Mouse (Mus musculus): Measurements from ENCODE around the gene Arhgap23. TPM values are rescaled to one million over a fixed set of nuclear protein-coding genes. Genes with fewer than 3 reads are reported as not detected.

Arhgap23 gene
- total RNA-seq, 2 experiments from 2014 or later, result 64.4 to 78.6 TPM

GRCm38 (mm10) chr11:97394146-97394545, 21.2 kb upstream of the Arhgap23 start:
- no peak for TF ChIP-seq CTCF (IDR thresholded peaks at IDR 0.05)
- intact Hi-C loops (cut with DNase I), result no loop called here
- peak; percentile 67 to 71 for DNase-seq (ENCODE audit: extremely low spot score in 1 of 2, low spot score in 2 of 2)
- Histone ChIP-seq H3K27ac (peak overlapping the region; percentile 61), H3K4me3 (no peak overlapping the region)

DNA sequence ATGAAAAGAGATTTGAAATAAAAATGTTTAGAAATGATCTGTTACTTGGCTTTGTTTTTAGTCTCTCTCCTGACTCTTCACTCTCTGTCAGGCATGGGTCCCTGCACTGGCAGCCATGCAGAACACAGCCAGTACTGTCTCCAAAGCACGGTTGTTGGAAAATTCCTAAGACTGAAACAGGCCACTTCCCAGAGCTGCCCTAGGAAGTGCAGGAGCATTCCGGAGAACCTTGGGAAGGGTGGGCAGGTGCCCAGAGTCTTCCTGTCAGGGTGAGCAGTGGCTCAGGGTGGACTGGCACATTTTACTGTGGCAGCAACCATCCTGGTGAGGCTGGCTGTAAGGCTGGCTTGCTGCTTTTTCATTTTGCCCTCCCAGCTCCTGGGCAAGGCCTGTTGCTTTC, 16.8 kb upstream of the Arhgap23 start:
- H3K27ac ChIP-seq, result no peak overlapping the region
- no peak for TF ChIP-seq CTCF (IDR thresholded peaks at IDR 0.05)
- no peak for DNase-seq (ENCODE audit: extremely low spot score in 1 of 2, low spot score in 2 of 2)
- no peak overlapping the region for H3K4me3 ChIP-seq
- intact Hi-C loops (cut with DNase I), result no loop called here

- H3K27ac ChIP-seq, result peak overlapping the region; percentile 77
- H3K4me3 ChIP-seq, result peak overlapping the region; percentile 27; the same call in 1 of the 2 replicates
- DNase-seq (ENCODE audit: extremely low spot score in 1 of 2, low spot score in 2 of 2), result peak; percentile 82 to 83
- intact Hi-C loops (cut with DNase I), result loop anchor here (1.0 to 2.0 kb wide), 2 partner anchors 37 to 43 kb away; partner anchors contain the start of gene Socs7
- TF ChIP-seq CTCF (IDR thresholded peaks at IDR 0.05), result peak; percentile 97
Measured at GRCm38 (mm10) chr11:97399958-97400710, 15.2 kb upstream of the Arhgap23 start.

GRCm38 (mm10) chr11:97401082-97401481, 14.3 kb upstream of the Arhgap23 start:
- intact Hi-C loops (cut with DNase I), result loop anchor here (2.0 kb wide), 1 partner anchor 38 kb away; the partner anchor contains the start of gene Socs7
- peak; percentile 59 to 66 for DNase-seq (ENCODE audit: extremely low spot score in 1 of 2, low spot score in 2 of 2)
- no peak for TF ChIP-seq CTCF (IDR thresholded peaks at IDR 0.05)
- Histone ChIP-seq H3K4me3 (no peak overlapping the region), H3K27ac (peak overlapping the region; percentile 77)

DNA sequence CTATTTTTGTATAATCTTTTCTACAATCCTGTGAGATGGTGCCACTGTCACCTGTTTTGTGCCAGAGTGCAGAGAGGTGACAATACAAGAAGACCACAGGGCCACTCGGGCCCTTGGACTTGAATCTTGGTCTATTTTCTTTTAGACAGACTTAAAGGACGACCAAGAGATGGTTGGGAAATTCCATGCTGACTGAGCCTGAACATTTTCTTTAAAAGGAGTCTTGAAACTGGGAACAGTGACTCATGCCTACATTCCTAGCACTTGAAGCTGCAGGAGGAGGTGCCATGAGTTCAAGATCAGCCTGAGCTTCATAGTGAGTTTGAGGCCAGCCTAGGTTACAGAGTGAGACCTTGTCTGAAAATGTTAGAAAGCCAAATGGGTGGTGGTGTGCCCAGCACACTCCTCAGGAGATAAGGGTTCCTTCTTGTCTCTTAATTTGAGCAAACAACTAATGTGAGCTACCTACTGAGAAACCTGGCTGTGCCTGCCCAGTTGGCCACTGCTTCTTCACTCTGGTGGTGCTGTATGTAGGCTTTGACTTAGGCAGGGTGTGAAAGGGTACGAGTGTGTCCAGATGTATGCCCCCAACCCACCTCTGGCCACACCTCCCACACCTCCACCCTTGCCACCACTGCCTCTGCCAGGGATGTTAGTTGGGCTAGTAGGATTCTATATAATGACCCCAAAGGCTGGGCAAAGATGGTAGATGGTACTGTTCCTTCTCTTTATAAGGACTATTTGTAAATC, 13.5 kb upstream of the Arhgap23 start:
- intact Hi-C loops (cut with DNase I), result loop anchor here (2.0 kb wide), 1 partner anchor 39 kb away; the partner anchor contains the start of gene Socs7
- H3K4me3 ChIP-seq, result no peak overlapping the region
- peak overlapping the region; percentile 77 for H3K27ac ChIP-seq
- no peak for DNase-seq (ENCODE audit: extremely low spot score in 1 of 2, low spot score in 2 of 2)
- TF ChIP-seq CTCF (IDR thresholded peaks at IDR 0.05), result no peak

DNA sequence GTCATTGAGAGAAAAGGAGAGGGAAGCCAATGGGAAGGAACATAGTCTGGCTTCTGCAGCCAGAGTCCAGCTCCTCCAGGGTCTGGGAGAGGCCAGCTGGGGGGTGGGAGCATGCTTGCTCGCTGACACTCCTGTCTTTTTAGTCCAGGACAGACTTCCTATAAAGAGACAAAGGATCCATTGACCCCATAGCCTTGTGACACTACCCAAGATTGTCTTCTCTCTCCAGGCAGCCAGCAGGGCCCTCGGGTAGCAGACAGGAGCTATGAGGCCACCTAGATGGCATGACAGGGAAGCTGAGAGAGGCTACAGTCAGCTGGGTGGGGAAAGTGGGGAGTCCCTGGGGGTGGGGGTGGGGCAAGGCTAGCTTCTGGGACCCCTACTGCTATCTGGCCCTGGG, 12.6 kb upstream of the Arhgap23 start:
- no peak for DNase-seq (ENCODE audit: extremely low spot score in 1 of 2, low spot score in 2 of 2)
- no peak for TF ChIP-seq CTCF (IDR thresholded peaks at IDR 0.05)
- Histone ChIP-seq H3K4me3 (no peak overlapping the region), H3K27ac (no peak overlapping the region)
- intact Hi-C loops (cut with DNase I), result no loop called here

GRCm38 (mm10) chr11:97403614-97404183, 11.6 kb upstream of the Arhgap23 start:
- intact Hi-C loops (cut with DNase I), result no loop called here
- DNase-seq (ENCODE audit: extremely low spot score in 1 of 2, low spot score in 2 of 2), result no peak
- Histone ChIP-seq H3K27ac (no peak overlapping the region), H3K4me3 (no peak overlapping the region)
- no peak for TF ChIP-seq CTCF (IDR thresholded peaks at IDR 0.05)

GRCm38 (mm10) chr11:97404184-97404760, 11.1 kb upstream of the Arhgap23 start:
- TF ChIP-seq CTCF (IDR thresholded peaks at IDR 0.05), result no peak
- Histone ChIP-seq H3K27ac (peak overlapping the region; percentile 77), H3K4me3 (peak overlapping the region; percentile 73)
- DNase-seq (ENCODE audit: extremely low spot score in 1 of 2, low spot score in 2 of 2), result peak; percentile 60 to 64
- intact Hi-C loops (cut with DNase I), result no loop called here

DNA sequence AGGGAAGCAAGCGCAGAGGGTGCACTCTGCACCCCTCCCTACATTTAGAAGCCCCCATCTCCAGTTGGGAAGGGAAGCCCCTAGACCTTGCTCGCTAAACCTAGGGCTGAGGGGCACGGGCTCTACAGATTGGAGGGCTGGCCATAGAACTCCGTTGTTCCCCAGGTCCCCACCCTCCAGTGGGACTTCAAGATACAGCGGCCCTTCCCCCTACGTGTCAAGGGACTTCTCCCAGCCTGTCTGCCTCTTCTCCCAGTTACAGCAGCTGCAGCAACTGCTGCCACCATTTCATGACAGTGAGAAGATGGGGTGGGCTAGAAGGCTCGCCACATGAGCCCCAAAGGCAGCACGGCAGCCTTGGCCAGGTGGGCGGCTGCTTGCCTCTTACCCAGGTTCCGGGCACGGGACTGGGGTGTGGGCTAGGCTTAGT, 10.6 kb upstream of the Arhgap23 start:
- intact Hi-C loops (cut with DNase I), result no loop called here
- DNase-seq (ENCODE audit: extremely low spot score in 1 of 2, low spot score in 2 of 2), result no peak
- Histone ChIP-seq H3K27ac (peak overlapping the region; percentile 77), H3K4me3 (peak overlapping the region; percentile 73)
- no peak for TF ChIP-seq CTCF (IDR thresholded peaks at IDR 0.05)

- intact Hi-C loops (cut with DNase I), result no loop called here
- 0 out of 2 replicates have a peak overlapping the region, but pooled peaks have one; percentile 32 for H3K27ac ChIP-seq
- TF ChIP-seq CTCF (IDR thresholded peaks at IDR 0.05), result no peak
- DNase-seq (ENCODE audit: extremely low spot score in 1 of 2, low spot score in 2 of 2), result no peak
- peak overlapping the region; percentile 73; the same call in 1 of the 2 replicates for H3K4me3 ChIP-seq
Measured at GRCm38 (mm10) chr11:97406094-97406951, 9.0 kb upstream of the Arhgap23 start.

DNA sequence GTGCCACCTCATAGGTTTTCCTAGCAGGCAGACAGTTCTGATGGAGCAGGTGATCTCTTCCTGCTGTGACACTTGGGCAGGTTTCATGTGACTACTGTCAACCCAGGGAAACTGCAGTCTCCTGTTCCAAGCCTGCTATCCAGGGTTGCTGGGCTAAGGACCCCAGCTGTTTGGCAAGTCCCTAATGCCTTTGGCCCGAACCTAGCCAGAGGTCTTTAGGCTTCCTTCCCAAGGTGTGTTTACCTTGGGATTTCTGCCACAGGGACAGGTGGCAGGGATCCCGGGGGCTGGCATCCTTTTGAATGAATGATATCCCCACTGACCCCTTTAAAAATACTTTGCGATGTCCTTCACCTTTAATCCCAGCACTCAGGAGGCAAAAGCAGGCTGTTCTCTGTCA, 7.9 kb upstream of the Arhgap23 start:
- DNase-seq (ENCODE audit: extremely low spot score in 1 of 2, low spot score in 2 of 2), result no peak
- intact Hi-C loops (cut with DNase I), result no loop called here

More for the DNA sequence above, 7.9 kb upstream of the Arhgap23 start:
- Histone ChIP-seq H3K4me3 (no peak overlapping the region), H3K27ac (no peak overlapping the region)
- TF ChIP-seq CTCF (IDR thresholded peaks at IDR 0.05), result no peak

Data from left cerebral cortex, adult 2 months (tissue).